Mouse (Mus musculus) c-Kit-positive CD71-positive TER-119-negative erythroid progenitor cells, embryonic 14.5 days (primary cell): Measurements from ENCODE around the gene Chst11.

Experiments used
- DNase-seq: peaks from one replicate; pipeline ENCODE4 v3.0.0-alpha.2; 2013; ENCODE audit warnings: low read depth

Gene Chst11

GRCm38 (mm10) chr10:83181831-83182572 is 196.7 kb downstream of the Chst11 start:
- DNase-seq = no peak

- DNase-seq = peak; percentile 43
Observed at GRCm38 (mm10) chr10:83182573-83182960, 197.3 kb downstream of the Chst11 start.

- DNase-seq = no peak
Observed at GRCm38 (mm10) chr10:83183634-83184479, 198.6 kb downstream of the Chst11 start.

- no peak for DNase-seq
Observed at GRCm38 (mm10) chr10:83184480-83185069, 199.3 kb downstream of the Chst11 start.

GRCm38 (mm10) chr10:83185121-83185520 is 199.8 kb downstream of the Chst11 start:
- no peak for DNase-seq

- DNase-seq = no peak
Observed at GRCm38 (mm10) chr10:83186167-83186566, 200.9 kb downstream of the Chst11 start.

- DNase-seq = no peak
Observed at GRCm38 (mm10) chr10:83186984-83187383, 201.7 kb downstream of the Chst11 start.

GRCm38 (mm10) chr10:83189071-83189470 is 203.8 kb downstream of the Chst11 start:
- no peak for DNase-seq

- DNase-seq = no peak
Observed at GRCm38 (mm10) chr10:83191476-83191875, 206.2 kb downstream of the Chst11 start.

GRCm38 (mm10) chr10:83191982-83192381 is 206.7 kb downstream of the Chst11 start:
- no peak for DNase-seq

GRCm38 (mm10) chr10:83197690-83198336 is 212.5 kb downstream of the Chst11 start:
- peak; percentile 62 for DNase-seq

GRCm38 (mm10) chr10:83198692-83199091 is 213.4 kb downstream of the Chst11 start:
- no peak for DNase-seq

- DNase-seq = no peak
Observed at GRCm38 (mm10) chr10:83199290-83199689, 214.0 kb downstream of the Chst11 start.

- no peak for DNase-seq
Observed at GRCm38 (mm10) chr10:83201525-83201924, 216.2 kb downstream of the Chst11 start.

- DNase-seq = no peak
Observed at GRCm38 (mm10) chr10:83202906-83203702, 217.8 kb downstream of the Chst11 start.

GRCm38 (mm10) chr10:83208436-83208835 is 223.1 kb downstream of the Chst11 start:
- DNase-seq = no peak

- no peak for DNase-seq
Observed at GRCm38 (mm10) chr10:83209388-83209787, 224.1 kb downstream of the Chst11 start.

GRCm38 (mm10) chr10:83210122-83210521 is 224.8 kb downstream of the Chst11 start:
- DNase-seq = no peak

GRCm38 (mm10) chr10:83210968-83211583 is 225.8 kb downstream of the Chst11 start:
- no peak for DNase-seq

- DNase-seq = no peak
Observed at GRCm38 (mm10) chr10:83212618-83213017, 227.3 kb downstream of the Chst11 start.

- no peak for DNase-seq
Observed at GRCm38 (mm10) chr10:83215559-83215958, 230.3 kb downstream of the Chst11 start.
